Mouse (Mus musculus) hindbrain, embryonic 13.5 days (tissue): ENCODE data around the gene Ube2l3. TPM values are rescaled to one million over a fixed set of nuclear protein-coding genes. Genes with fewer than 3 reads are reported as not detected.

Experiments
- microRNA counts: library from miRNA; unstranded; fragments of <30 nt; microRNA quantifications from one replicate; lab custom pipeline; 2016
- microRNA-seq: library from miRNA; unstranded; fragments of <30 nt; microRNA quantifications from one replicate; pipeline ENCODE4, GENCODE M21; 2016
- polyA plus RNA-seq: library from polyadenylated mRNA; unstranded; fragments of >200 nt; fragmentation: Nextera tagmentation; extraction: Ambion mirVana; gene quantifications from 2 replicates; pipeline ENCODE4 v1.2.1, GENCODE M21; 2015

Ube2l3 gene
- polyA plus RNA-seq, 1 experiment from 2014 or later = 319 TPM

MicroRNAs encoded within 50 kb of the gene (microRNA counts, 519-probe panel; counts per million panel counts)
- microRNA mmu-miR-130b (lab: Ali Mortazavi, UCI) = 4,897 counts per million, percentile 82 among the panel's probes with 10 or more counts
- 4,025 counts per million, percentile 62 among the panel's probes with 10 or more counts for microRNA mmu-miR-301b (lab: Ali Mortazavi, UCI)

Small RNA genes within 50 kb of the gene (microRNA-seq; reads per million reads assigned to microRNA genes)
- 6,754 reads per million, percentile 94 among the genes with 10 or more reads in this experiment for gene Mir130b
- 178 reads per million, percentile 58 among the genes with 10 or more reads in this experiment for gene Mir301b

Other genes starting within 250 kb of the Ube2l3 start
- gene Mapk1, start 219.3 kb downstream of the Ube2l3 start, polyA plus RNA-seq = 166 and 169 TPM in 2 replicates
- 119 and 132 TPM in 2 replicates for gene Ypel1, start 133.0 kb downstream of the Ube2l3 start, polyA plus RNA-seq
- gene Ppil2, start 91.4 kb downstream of the Ube2l3 start, polyA plus RNA-seq = 153 and 154 TPM in 2 replicates
- gene 2610318N02Rik, start 77.5 kb downstream of the Ube2l3 start, polyA plus RNA-seq = 22.4 and 30.0 TPM in 2 replicates
- gene Sdf2l1, start 70.3 kb downstream of the Ube2l3 start, polyA plus RNA-seq = 37.8 and 43.4 TPM in 2 replicates
- 32.9 and 34.0 TPM in 2 replicates for gene Ydjc, start 58.0 kb downstream of the Ube2l3 start, polyA plus RNA-seq
- 1.5 and 2.2 TPM in 2 replicates for gene Ccdc116, start 55.4 kb downstream of the Ube2l3 start, polyA plus RNA-seq
- 1.8 and 1.9 TPM in 2 replicates for gene Rimbp3, start 6.0 kb upstream of the Ube2l3 start, polyA plus RNA-seq
- 9.0 and 9.4 TPM in 2 replicates for gene Hic2, start 30.9 kb upstream of the Ube2l3 start, polyA plus RNA-seq
- gene Tmem191c, start 73.4 kb upstream of the Ube2l3 start, polyA plus RNA-seq = 32.6 and 33.3 TPM in 2 replicates
- 1.2 and 1.4 TPM in 2 replicates for gene Serpind1, start 128.7 kb upstream of the Ube2l3 start, polyA plus RNA-seq
- 22.6 and 23.1 TPM in 2 replicates for gene Snap29, start 203.3 kb upstream of the Ube2l3 start, polyA plus RNA-seq
- gene Pi4ka, start 203.7 kb upstream of the Ube2l3 start, polyA plus RNA-seq = 60.9 and 62.1 TPM in 2 replicates
- gene Crkl, start 249.3 kb upstream of the Ube2l3 start, polyA plus RNA-seq = 79.1 and 86.2 TPM in 2 replicates